Mouse (Mus musculus) MEL (cell line): ENCODE measurements around the gene Ppp1r14b. TPM values are rescaled to one million over a fixed set of nuclear protein-coding genes. Genes with fewer than 3 reads are reported as not detected.
A peak's percentile ranks its signal among the peaks of the same experiment; 100 is the strongest.

Experiments used
- DNase-seq: peaks from one replicate; pipeline ENCODE4 v3.0.0; 2011; ENCODE audit warnings: low read depth, low spot score
- H3K27ac ChIP-seq: 2 replicates; pipeline ENCODE4 v1.5.1; 2012; ENCODE audit warnings: low read depth, mild to moderate bottlenecking, control low read depth, low read length, moderate library complexity; ENCODE audit not compliant: control insufficient read depth
- H3K27me3 ChIP-seq, 2 experiments: fragments of 150-350 bp in 1 of 2; sonication (generic) in 1 of 2; 2 replicates each; pipeline ENCODE4 v1.6.1; 2012; ENCODE audit warnings: low read length in 2 of 2, mild to moderate bottlenecking in 2 of 2, improper control_type of control experiment in 1 of 2, moderate library complexity in 1 of 2; ENCODE audit not compliant: insufficient read depth in 2 of 2, control insufficient read depth in 1 of 2
- H3K36me3 ChIP-seq, 2 experiments: 2 replicates each; pipeline ENCODE4 v1.6.1; 2012 to 2014; ENCODE audit warnings: low read length in 2 of 2, improper control_type of control experiment in 1 of 2, inconsistent platforms in 1 of 2, mild to moderate bottlenecking in 1 of 2; ENCODE audit not compliant: insufficient read depth in 2 of 2, control insufficient read depth in 1 of 2
- H3K4me1 ChIP-seq, 2 experiments: fragments of 150-350 bp in 1 of 2; sonication (generic) in 1 of 2; 2 replicates each; pipeline ENCODE4 v1.6.1; 2012; ENCODE audit warnings: low read length in 2 of 2, improper control_type of control experiment in 1 of 2, mild to moderate bottlenecking in 1 of 2; ENCODE audit not compliant: insufficient read depth in 2 of 2, control insufficient read depth in 1 of 2
- H3K4me3 ChIP-seq, 2 experiments: fragments of 150-350 bp in 1 of 2; sonication (generic) in 1 of 2; 2 replicates each; pipeline ENCODE4 v1.5.1; 2012; ENCODE audit warnings: low read depth in 2 of 2, low read length in 2 of 2, mild to moderate bottlenecking in 2 of 2, moderate library complexity in 2 of 2, control low read depth in 1 of 2, improper control_type of control experiment in 1 of 2; ENCODE audit not compliant: control insufficient read depth in 1 of 2, insufficient read depth in 1 of 2
- H3K79me2 ChIP-seq: 2 replicates; pipeline ENCODE4 v1.6.1; 2012; ENCODE audit warnings: mild to moderate bottlenecking, low read length, moderate library complexity; ENCODE audit not compliant: control insufficient read depth, poor library complexity, insufficient read depth
- H3K9ac ChIP-seq: 2 replicates; pipeline ENCODE4 v1.6.1; 2012; ENCODE audit warnings: low read depth, mild to moderate bottlenecking, control low read depth, low read length, moderate library complexity; ENCODE audit not compliant: control insufficient read depth, poor library complexity, severe bottlenecking
- H3K9me3 ChIP-seq: fragments of 150-350 bp; sonication (generic); replicated peaks from 2 replicates; pipeline ENCODE4 v1.6.1; 2012; ENCODE audit warnings: mild to moderate bottlenecking, low read length, improper control_type of control experiment, moderate library complexity; ENCODE audit not compliant: insufficient read depth
- BHLHE40 ChIP-seq: IDR thresholded peaks from 2 replicates; pipeline ENCODE4 v1.6.1; 2012; ENCODE audit warnings: low read depth, mild to moderate bottlenecking, inconsistent platforms, low read length, improper control_type of control experiment, borderline replicate concordance
- CHD1 ChIP-seq: IDR thresholded peaks from 2 replicates; pipeline ENCODE4 v1.6.1; 2012; ENCODE audit warnings: low read depth, mild to moderate bottlenecking, inconsistent platforms, low read length, improper control_type of control experiment
- CHD2 ChIP-seq: IDR thresholded peaks from 2 replicates; pipeline ENCODE4 v1.6.1; 2011; ENCODE audit warnings: low read length, improper control_type of control experiment
- ELF1 ChIP-seq: IDR thresholded peaks from 2 replicates; pipeline ENCODE4 v1.6.1; 2014; ENCODE audit warnings: low read depth, mild to moderate bottlenecking, inconsistent platforms, low read length, improper control_type of control experiment, moderate library complexity
- EP300 ChIP-seq, 2 experiments: IDR thresholded peaks; 2 replicates each; pipeline ENCODE4 v1.6.1; 2011; ENCODE audit warnings: improper control_type of control experiment in 2 of 2, low read length in 2 of 2, low read depth in 1 of 2, mild to moderate bottlenecking in 1 of 2
- ETS1 ChIP-seq: IDR thresholded peaks from 2 replicates; pipeline ENCODE4 v1.6.1; 2012; ENCODE audit warnings: low read depth, mild to moderate bottlenecking, inconsistent platforms, low read length, improper control_type of control experiment, moderate library complexity
- GABPA ChIP-seq: IDR thresholded peaks from 2 replicates; pipeline ENCODE4 v1.6.1; 2012; ENCODE audit warnings: low read depth, mild to moderate bottlenecking, inconsistent platforms, low read length, improper control_type of control experiment, moderate library complexity
- GATA1 ChIP-seq: IDR thresholded peaks from 2 replicates; pipeline ENCODE4 v1.6.1; 2011; ENCODE audit warnings: low read depth, low read length, improper control_type of control experiment
- HCFC1 ChIP-seq: IDR thresholded peaks from 2 replicates; pipeline ENCODE4 v1.6.1; 2012; ENCODE audit warnings: low read depth, mild to moderate bottlenecking, inconsistent platforms, low read length, improper control_type of control experiment, moderate library complexity
- KAT2A ChIP-seq: conservative IDR thresholded peaks from 2 replicates; pipeline ENCODE4 v1.6.1; 2012; ENCODE audit warnings: low read depth, low read length, improper control_type of control experiment, inconsistent platforms
- MYB ChIP-seq: IDR thresholded peaks from 2 replicates; pipeline ENCODE4 v1.6.1; 2011; ENCODE audit warnings: mild to moderate bottlenecking, low read depth, low read length, improper control_type of control experiment
- POLR2A ChIP-seq, 2 experiments: IDR thresholded peaks; 2 replicates each; pipeline ENCODE4 v1.6.1; 2011 to 2012; ENCODE audit warnings: low read length in 2 of 2, mild to moderate bottlenecking in 2 of 2, control low read depth in 1 of 2, improper control_type of control experiment in 1 of 2, low read depth in 1 of 2, moderate library complexity in 1 of 2; ENCODE audit not compliant: control insufficient read depth in 1 of 2, insufficient read depth in 1 of 2, poor library complexity in 1 of 2
- POLR2AphosphoS2 ChIP-seq: IDR thresholded peaks from 2 replicates; pipeline ENCODE4 v1.6.1; 2011; ENCODE audit warnings: low read length, improper control_type of control experiment
- RAD21 ChIP-seq: IDR thresholded peaks from 2 replicates; pipeline ENCODE4 v1.6.1; 2011; ENCODE audit warnings: mild to moderate bottlenecking, low read depth, low read length, improper control_type of control experiment
- TAL1 ChIP-seq: IDR thresholded peaks from 2 replicates; pipeline ENCODE4 v1.6.1; 2012; ENCODE audit warnings: mild to moderate bottlenecking, inconsistent platforms, low read length, moderate library complexity, mixed read lengths
- TBP ChIP-seq: IDR thresholded peaks from 2 replicates; pipeline ENCODE4 v1.8.0; 2011; ENCODE audit warnings: low read depth, low read length, improper control_type of control experiment
- TCF12 ChIP-seq: IDR thresholded peaks from 2 replicates; pipeline ENCODE4 v1.6.1; 2014; ENCODE audit warnings: low read depth, mild to moderate bottlenecking, inconsistent platforms, low read length, improper control_type of control experiment, moderate library complexity
- USF1 ChIP-seq: IDR thresholded peaks from 2 replicates; pipeline ENCODE4 v1.6.1; 2014; ENCODE audit warnings: low read depth, mild to moderate bottlenecking, inconsistent platforms, low read length, improper control_type of control experiment, moderate library complexity
- ZMIZ1 ChIP-seq: IDR thresholded peaks from 2 replicates; pipeline ENCODE4 v1.6.1; 2012; ENCODE audit warnings: low read depth, mild to moderate bottlenecking, inconsistent platforms, low read length, improper control_type of control experiment, moderate library complexity
- polyA plus RNA-seq, 2 experiments: library from polyadenylated mRNA; stranded (reverse) in 1 of 2; unstranded in 1 of 2; fragments of >175 nt in 1 of 2; fragments of >200 nt in 1 of 2; gene quantifications; 2 replicates each; pipeline versions ENCODE4 v1.2.1 to v1.2.4; 2012; ENCODE audit warnings: low replicate concordance in 2 of 2, low read depth in 1 of 2; ENCODE audit not compliant: insufficient read length in 2 of 2, insufficient read depth in 1 of 2, missing spikeins in 1 of 2
- total RNA-seq: library from RNA; depleted of rRNA; stranded (reverse); fragments of 300-350 nt; gene quantifications from 2 replicates; pipeline ENCODE4 v1.2.3, GENCODE M21; 2012

Gene Ppp1r14b
- total and polyA plus RNA-seq, 3 experiments: 349 to 467 TPM; not detected in 1

GRCm38 (mm10) chr19:6985300-6985699 lies 10.5 kb downstream of the Ppp1r14b start:
- Histone ChIP-seq H3K9ac (no peak overlapping the region), H3K4me1 (peaks cover 11 to 19% of the 10 kb centered on the region in 2 experiments), H3K27ac (no peak overlapping the region)

GRCm38 (mm10) chr19:6985951-6986708 lies 11.4 kb downstream of the Ppp1r14b start:
- peaks cover 11 to 19% of the 10 kb centered on the region in 2 experiments for H3K4me1 ChIP-seq

More at GRCm38 (mm10) chr19:6985300-6985699, 10.5 kb downstream of the Ppp1r14b start:
- Histone ChIP-seq H3K4me3 (no peak overlapping the region), H3K9me3 (no peaks in the 10 kb centered on the region), H3K36me3 (peaks cover 0 to 12% of the 10 kb centered on the region in 2 experiments; a peak in 2 of 4 replicates), H3K27me3 (no peaks in the 10 kb centered on the region), H3K79me2 (peaks cover 11% of the 10 kb centered on the region; the same call in 1 of the 2 replicates)
- DNase-seq: no peak
- TF ChIP-seq HCFC1 (no peak), ELF1 (no peak), RAD21 (no peak), CHD2 (no peak), ETS1 (no peak), TAL1 (no peak), MYB (no peak), POLR2A (IDR thresholded peaks at IDR 0.05; ENCODE audit: control insufficient read depth in 1 of 2, insufficient read depth in 1 of 2, low read depth in 1 of 2, low read length in 2 of 2, poor library complexity in 1 of 2) (no peak), CHD1 (no peak), EP300 (IDR thresholded peaks at IDR 0.05; ENCODE audit: low read depth in 1 of 2, low read length in 2 of 2) (no peak), KAT2A (no peak), USF1 (no peak), POLR2AphosphoS2 (no peak)

More at GRCm38 (mm10) chr19:6985951-6986708, 11.4 kb downstream of the Ppp1r14b start:
- Histone ChIP-seq H3K4me3 (peak overlapping the region in 1 of 2 experiments; percentile 78; a peak in 3 of 4 replicates), H3K27me3 (no peaks in the 10 kb centered on the region), H3K9ac (peak overlapping the region; percentile 94; the same call in 1 of the 2 replicates), H3K27ac (no peak overlapping the region), H3K79me2 (peaks cover 7% of the 10 kb centered on the region; the same call in 1 of the 2 replicates), H3K9me3 (no peaks in the 10 kb centered on the region), H3K36me3 (peaks cover 0 to 10% of the 10 kb centered on the region in 2 experiments; a peak in 2 of 4 replicates)
- no peak for DNase-seq
- TF ChIP-seq EP300 (IDR thresholded peaks at IDR 0.05; ENCODE audit: low read depth in 1 of 2, low read length in 2 of 2): peak in 1 of 2 experiments; percentile 64; a peak in 2 of 4 replicates
- no peak for TF ChIP-seq POLR2AphosphoS2
- TF ChIP-seq GATA1: peak; percentile 73
- peak; percentile 26; the same call in 1 of the 2 replicates for TF ChIP-seq TAL1
- peak; percentile 88 for TF ChIP-seq BHLHE40
- TF ChIP-seq TCF12: peak; percentile 63
- no peak for TF ChIP-seq ZMIZ1
- no peak for TF ChIP-seq GABPA
- TF ChIP-seq POLR2A (IDR thresholded peaks at IDR 0.05; ENCODE audit: control insufficient read depth in 1 of 2, insufficient read depth in 1 of 2, low read depth in 1 of 2, low read length in 2 of 2, poor library complexity in 1 of 2): no peak
- TF ChIP-seq TBP: no peak
- TF ChIP-seq, all 39 proteins: peak for 5
